Mouse (Mus musculus) myocyte (in vitro differentiated cells): ENCODE data around the gene Sfxn2. TPM values are rescaled to one million over a fixed set of nuclear protein-coding genes. Genes with fewer than 3 reads are reported as not detected.

Experiments used
- H3K27me3 ChIP-seq: one replicate; pipeline ENCODE4 v1.6.1; 2011; ENCODE audit not compliant: control insufficient read depth, insufficient read depth, insufficient read length
- H3K36me3 ChIP-seq: one replicate; pipeline ENCODE4 v1.6.1; 2011; ENCODE audit not compliant: control insufficient read depth, insufficient read depth
- H3K4me2 ChIP-seq: one replicate; pipeline ENCODE4 v1.6.1; 2011; ENCODE audit warnings: low read depth, control low read depth
- H3K4me3 ChIP-seq: one replicate; pipeline ENCODE4 v1.5.1; 2011; ENCODE audit warnings: mild to moderate bottlenecking, control low read depth, moderate library complexity
- H3K79me2 ChIP-seq: one replicate; pipeline ENCODE4 v1.6.1; 2011; ENCODE audit not compliant: control insufficient read depth, insufficient read depth
- H3ac ChIP-seq: one replicate; pipeline ENCODE4 v1.6.1; 2011; ENCODE audit not compliant: control insufficient read depth, insufficient read length
- CEBPB ChIP-seq: IDR thresholded peaks from 2 replicates; pipeline ENCODE4 v1.6.1; 2011; ENCODE audit warnings: mild to moderate bottlenecking, moderate library complexity; ENCODE audit not compliant: poor library complexity, insufficient read depth, severe bottlenecking
- E2F4 ChIP-seq: IDR thresholded peaks from one replicate; pipeline ENCODE4 v1.6.1; 2011; ENCODE audit warnings: mild to moderate bottlenecking, control low read depth, moderate library complexity; ENCODE audit not compliant: insufficient read depth
- MAX ChIP-seq: IDR thresholded peaks from one replicate; pipeline ENCODE4 v1.6.1; 2011; ENCODE audit warnings: low read depth, mild to moderate bottlenecking, control low read depth
- MYOD1 ChIP-seq, 3 experiments: IDR thresholded peaks; one replicate each; pipeline ENCODE4 v1.6.1; 2011; ENCODE audit warnings: control low read depth in 2 of 3, low read depth in 2 of 3, mild to moderate bottlenecking in 2 of 3, moderate library complexity in 1 of 3; ENCODE audit not compliant: insufficient read length in 2 of 3, control insufficient read depth in 1 of 3
- MYOG ChIP-seq, 3 experiments: IDR thresholded peaks; one replicate each; pipeline ENCODE4 v1.6.1; 2011; ENCODE audit warnings: control low read depth in 2 of 3, low read depth in 2 of 3, mild to moderate bottlenecking in 2 of 3; ENCODE audit not compliant: insufficient read length in 2 of 3, control insufficient read depth in 1 of 3, insufficient read depth in 1 of 3
- POLR2A ChIP-seq: IDR thresholded peaks from one replicate; pipeline ENCODE4 v1.6.1; 2011; ENCODE audit warnings: low read depth, mild to moderate bottlenecking, control low read depth, moderate library complexity; ENCODE audit not compliant: insufficient read length
- POLR2AphosphoS2 ChIP-seq: IDR thresholded peaks from one replicate; pipeline ENCODE4 v1.6.1; 2011; ENCODE audit warnings: low read depth, control low read depth; ENCODE audit not compliant: insufficient read length
- REST ChIP-seq: IDR thresholded peaks from one replicate; pipeline ENCODE4 v1.6.1; 2011; ENCODE audit warnings: mild to moderate bottlenecking, control low read depth, moderate library complexity; ENCODE audit not compliant: insufficient read depth, insufficient read length
- SRF ChIP-seq: IDR thresholded peaks from one replicate; pipeline ENCODE4 v1.6.1; 2011; ENCODE audit warnings: low read depth; ENCODE audit not compliant: control insufficient read depth, insufficient read length
- TCF12 ChIP-seq: IDR thresholded peaks from one replicate; pipeline ENCODE4 v1.6.1; 2011; ENCODE audit warnings: mild to moderate bottlenecking, control low read depth; ENCODE audit not compliant: poor library complexity, insufficient read depth, severe bottlenecking
- TCF3 ChIP-seq: IDR thresholded peaks from one replicate; pipeline ENCODE4 v1.6.1; 2011; ENCODE audit warnings: low read depth, control low read depth; ENCODE audit not compliant: insufficient read length
- USF1 ChIP-seq: IDR thresholded peaks from one replicate; pipeline ENCODE4 v1.6.1; 2011; ENCODE audit warnings: low read depth, mild to moderate bottlenecking, control low read depth, moderate library complexity
- polyA plus RNA-seq: library from polyadenylated mRNA; unstranded; fragments of >200 nt; fragmentation: generic; extraction: Trizol; gene quantifications from one replicate; pipeline ENCODE4 v1.2.1, GENCODE M21; 2012; ENCODE audit warnings: missing spikeins

The Sfxn2 gene
- 0.62 TPM for polyA plus RNA-seq

DNA sequence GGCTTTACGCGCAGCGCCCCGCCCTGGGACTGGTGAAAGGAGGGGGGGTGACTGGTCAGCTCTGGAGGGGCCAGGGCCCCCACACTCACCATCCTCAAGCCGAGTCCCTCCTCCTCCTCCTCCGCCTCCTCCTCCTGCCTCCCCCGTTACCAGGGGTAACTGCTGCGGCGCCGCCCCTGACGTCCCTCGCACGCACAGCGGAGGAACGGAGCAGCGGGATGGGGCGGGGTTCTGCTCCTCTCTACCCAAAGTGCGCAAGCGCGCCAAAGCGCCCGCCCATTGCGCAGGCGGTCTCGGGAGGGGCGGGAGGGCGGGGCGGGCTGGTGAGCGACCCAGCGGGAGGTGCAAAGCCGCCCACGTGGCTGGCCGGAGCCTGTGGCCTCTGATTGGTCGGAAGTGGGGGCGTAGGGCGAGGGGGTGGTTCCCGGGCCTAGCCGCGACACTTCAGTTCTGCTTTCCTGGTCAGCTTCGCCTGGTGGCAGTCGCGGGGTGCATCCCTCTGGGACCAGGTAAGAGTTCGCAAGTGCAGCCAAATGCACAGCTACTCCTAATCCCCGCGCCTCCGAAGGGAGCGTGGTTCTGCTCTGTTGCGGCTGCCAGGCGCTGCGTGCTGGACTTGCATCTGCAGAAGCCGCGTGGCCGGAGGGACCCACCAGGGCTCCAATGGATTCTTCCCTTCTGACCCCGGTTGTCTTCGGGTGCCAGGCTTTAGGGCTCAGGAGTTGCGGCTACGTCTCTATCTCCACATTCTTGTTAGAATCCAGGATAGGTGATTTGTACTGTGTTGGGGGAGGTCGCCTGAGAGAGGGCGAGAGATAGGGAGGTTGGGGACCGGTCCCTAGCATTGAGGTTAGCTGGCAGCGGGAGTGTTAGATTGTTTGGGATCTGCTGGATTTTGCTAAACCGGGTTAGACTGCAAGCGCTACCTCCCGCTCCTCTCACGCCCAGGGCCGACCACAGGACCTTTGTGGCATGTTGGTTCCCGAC, at the start of gene Sfxn2, which contains the start of gene Arl3:
Gene Sfxn2, plus strand, starts transcription at position 415 of the 987 bp plus-strand sequence.
Gene Arl3, minus strand, starts transcription at position 248 of the 987 bp plus-strand sequence.
- TF ChIP-seq POLR2AphosphoS2: peak; percentile 52
- TF ChIP-seq USF1: peak; percentile 30
- peak; percentile 55 for TF ChIP-seq E2F4
- no peak for TF ChIP-seq CEBPB
- TF ChIP-seq SRF: no peak
- peak; percentile 59 for TF ChIP-seq POLR2A
- no peak for TF ChIP-seq TCF12

DNA sequence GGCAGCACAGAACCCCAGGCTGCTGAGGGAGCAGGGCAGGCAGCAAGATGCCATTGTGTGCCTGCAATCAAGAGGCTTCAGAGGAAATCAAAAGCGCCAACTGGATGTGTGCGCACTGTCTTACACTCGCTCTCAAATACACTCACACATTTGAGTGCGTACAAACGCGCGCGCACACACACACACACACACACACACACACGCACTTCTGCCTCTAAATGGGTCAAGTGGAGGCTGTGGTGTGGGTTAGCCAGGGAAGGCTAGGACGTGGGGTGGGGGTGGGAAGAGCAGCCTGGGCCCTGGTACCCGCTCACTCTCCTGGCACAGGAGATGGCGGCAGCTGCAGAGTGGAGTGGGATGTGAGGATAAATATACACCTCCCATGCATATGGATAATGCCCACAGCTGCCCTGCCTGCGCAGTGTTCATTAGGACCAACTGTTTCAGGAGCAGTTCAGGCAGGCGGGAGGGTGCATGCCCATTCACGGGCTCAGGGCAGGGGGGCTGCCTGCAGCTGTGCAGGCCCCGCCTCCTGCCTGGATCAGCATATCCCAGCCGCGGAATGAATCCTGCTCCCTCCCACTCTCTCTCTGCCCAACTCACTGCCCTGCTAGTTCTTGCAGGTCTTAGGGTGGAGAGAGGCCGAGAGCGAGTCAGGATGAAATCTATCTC, 49.5 kb upstream of the Sfxn2 start:
- Histone ChIP-seq H3ac (peak overlapping the region; percentile 1), H3K79me2 (no peaks in the 10 kb centered on the region), H3K4me3 (peak overlapping the region; percentile 22), H3K27me3 (no peaks in the 10 kb centered on the region), H3K4me2 (peak overlapping the region; percentile 96), H3K36me3 (no peaks in the 10 kb centered on the region)
- TF ChIP-seq POLR2A (peak; percentile 68), MYOG (IDR thresholded peaks at IDR 0.05; ENCODE audit: control insufficient read depth in 1 of 3, insufficient read depth in 1 of 3, insufficient read length in 2 of 3, low read depth in 2 of 3) (peak; percentile 44 to 97 (median 93)), CEBPB (no peak), SRF (peak; percentile 59), MYOD1 (IDR thresholded peaks at IDR 0.05; ENCODE audit: control insufficient read depth in 1 of 3, insufficient read length in 2 of 3, low read depth in 2 of 3) (peak in 2 of 3 experiments; percentile 92 to 97), TCF3 (peak; percentile 70), E2F4 (no peak), POLR2AphosphoS2 (peak; percentile 64), TCF12 (peak; percentile 68), MAX (no peak), USF1 (no peak), REST (no peak)

More for the DNA sequence above, at the start of gene Sfxn2, which contains the start of gene Arl3:
- H3K27me3 ChIP-seq: no peaks in the 10 kb centered on the region
- H3K79me2 ChIP-seq: no peaks in the 10 kb centered on the region
- peak within 1 kb of the TSS; percentile 24 for H3ac ChIP-seq
- peak within 1 kb of the TSS; percentile 100 for H3K4me2 ChIP-seq
- peak within 1 kb of the TSS; percentile 69 for H3K4me3 ChIP-seq
- no peaks in the 10 kb centered on the region for H3K36me3 ChIP-seq

- H3K4me2 ChIP-seq: peak overlapping the region; percentile 96
These were observed 49.0 kb upstream of the Sfxn2 start for GRCm38 (mm10) chr19:46524152-46524544.

GRCm38 (mm10) chr19:46524601-46525321, 48.4 kb upstream of the Sfxn2 start:
- Histone ChIP-seq H3K79me2 (no peaks in the 10 kb centered on the region), H3K36me3 (no peaks in the 10 kb centered on the region), H3K4me3 (peak overlapping the region; percentile 22), H3K27me3 (no peaks in the 10 kb centered on the region), H3ac (peak overlapping the region; percentile 1), H3K4me2 (peak overlapping the region; percentile 96)
- peak in 1 of 3 experiments; percentile 39 for TF ChIP-seq MYOG (IDR thresholded peaks at IDR 0.05; ENCODE audit: control insufficient read depth in 1 of 3, insufficient read depth in 1 of 3, insufficient read length in 2 of 3, low read depth in 2 of 3)
- TF ChIP-seq MYOD1 (IDR thresholded peaks at IDR 0.05; ENCODE audit: control insufficient read depth in 1 of 3, insufficient read length in 2 of 3, low read depth in 2 of 3): peak in 1 of 3 experiments; percentile 31
- peak; percentile 40 for TF ChIP-seq POLR2A
- no peak for TF ChIP-seq USF1
- no peak for TF ChIP-seq SRF
- TF ChIP-seq TCF12: no peak
- no peak for TF ChIP-seq CEBPB
- TF ChIP-seq MAX: no peak
- TF ChIP-seq POLR2AphosphoS2: peak; percentile 60
- TF ChIP-seq TCF3: no peak
- no peak for TF ChIP-seq REST

More at GRCm38 (mm10) chr19:46524152-46524544, 49.0 kb upstream of the Sfxn2 start:
- no peak for TF ChIP-seq MAX
- TF ChIP-seq E2F4: no peak
- TF ChIP-seq SRF: no peak
- no peak for TF ChIP-seq TCF12
- TF ChIP-seq POLR2AphosphoS2: no peak
- no peak for TF ChIP-seq POLR2A
- TF ChIP-seq USF1: no peak
- TF ChIP-seq REST: no peak
- H3ac ChIP-seq: peak overlapping the region; percentile 1
- H3K27me3 ChIP-seq: no peaks in the 10 kb centered on the region
- peak overlapping the region; percentile 22 for H3K4me3 ChIP-seq
- H3K36me3 ChIP-seq: no peaks in the 10 kb centered on the region
- no peaks in the 10 kb centered on the region for H3K79me2 ChIP-seq
